Mouse (Mus musculus): ENCODE data around the gene Knl1. TPM values are rescaled to one million over a fixed set of nuclear protein-coding genes. Genes with fewer than 3 reads are reported as not detected.
A peak's percentile ranks its signal among the peaks of the same experiment; 100 is the strongest.

Gene Knl1
- polyA plus RNA-seq, 1 experiment from 2014 or later: 54.3 TPM

- peaks cover 37% of the 10 kb centered on the region for H3K36me3 ChIP-seq
- no peaks in the 10 kb centered on the region for H3K27me3 ChIP-seq
- no peaks in the 10 kb centered on the region for H3K9me3 ChIP-seq
- peak overlapping the region; percentile 33; the same call in 1 of the 2 replicates for H3K27ac ChIP-seq
- no peak overlapping the region for H3K4me3 ChIP-seq
- peak overlapping the region; percentile 23; the same call in 1 of the 2 replicates for H3K4me2 ChIP-seq (replicated peaks)
- no peak for ATAC-seq (ENCODE audit: insufficient number of reproducible peaks, insufficient read depth, low FRiP score, low TSS enrichment)
- 0 out of 2 replicates have a peak overlapping the region, but pooled peaks have one; percentile 2 for H3K9ac ChIP-seq
- WGBS: 19% methylated on average over 5 of the region's 5 CpGs
- H3K4me1 ChIP-seq: 0 out of 2 replicates have a peak, but pooled peaks cover 5% of the 10 kb centered on the region
Measured at GRCm38 (mm10) chr2:119019131-119019530, 27.8 kb upstream of the Knl1 start.

- Histone ChIP-seq H3K9ac (no peak overlapping the region), H3K4me2 (replicated peaks) (0 out of 2 replicates have a peak overlapping the region, but pooled peaks have one; percentile 23), H3K4me1 (0 out of 2 replicates have a peak, but pooled peaks cover 5% of the 10 kb centered on the region), H3K27me3 (no peaks in the 10 kb centered on the region), H3K27ac (no peak overlapping the region), H3K36me3 (peaks cover 37% of the 10 kb centered on the region), H3K4me3 (no peak overlapping the region), H3K9me3 (no peaks in the 10 kb centered on the region)
- WGBS: 71% methylated on average over 4 of the region's 4 CpGs
- ATAC-seq (ENCODE audit: insufficient number of reproducible peaks, insufficient read depth, low FRiP score, low TSS enrichment): no peak
Measured at GRCm38 (mm10) chr2:119019538-119019937, 27.4 kb upstream of the Knl1 start.

- H3K4me3 ChIP-seq: no peak overlapping the region
- H3K36me3 ChIP-seq: peaks cover 28% of the 10 kb centered on the region
- H3K27me3 ChIP-seq: no peaks in the 10 kb centered on the region
- WGBS: 89% methylated on average over 6 of the region's 6 CpGs
- no peak overlapping the region for H3K4me2 ChIP-seq (replicated peaks)
- H3K9ac ChIP-seq: no peak overlapping the region
- ATAC-seq (ENCODE audit: insufficient number of reproducible peaks, insufficient read depth, low FRiP score, low TSS enrichment): no peak
- no peaks in the 10 kb centered on the region for H3K9me3 ChIP-seq
- 0 out of 2 replicates have a peak, but pooled peaks cover 5% of the 10 kb centered on the region for H3K4me1 ChIP-seq
- no peak overlapping the region for H3K27ac ChIP-seq
Measured at GRCm38 (mm10) chr2:119023154-119023660, 23.7 kb upstream of the Knl1 start.

GRCm38 (mm10) chr2:119024536-119025238 is 22.2 kb upstream of the Knl1 start:
- Histone ChIP-seq H3K27ac (no peak overlapping the region), H3K4me1 (peaks cover 6% of the 10 kb centered on the region; the same call in 1 of the 2 replicates), H3K9ac (no peak overlapping the region), H3K4me2 (replicated peaks) (no peak overlapping the region), H3K4me3 (no peak overlapping the region), H3K27me3 (no peaks in the 10 kb centered on the region), H3K36me3 (peaks cover 20% of the 10 kb centered on the region), H3K9me3 (no peaks in the 10 kb centered on the region)
- no peak for ATAC-seq (ENCODE audit: insufficient number of reproducible peaks, insufficient read depth, low FRiP score, low TSS enrichment)
- 72% methylated on average over 9 of the region's 9 CpGs for WGBS

GRCm38 (mm10) chr2:119025239-119025616 is 21.7 kb upstream of the Knl1 start:
- ATAC-seq (ENCODE audit: insufficient number of reproducible peaks, insufficient read depth, low FRiP score, low TSS enrichment): no peak
- WGBS: 73% methylated on average over 4 of the region's 4 CpGs
- H3K27me3 ChIP-seq: no peaks in the 10 kb centered on the region
- H3K4me3 ChIP-seq: no peak overlapping the region
- no peak overlapping the region for H3K4me2 ChIP-seq (replicated peaks)
- no peak overlapping the region for H3K9ac ChIP-seq
- H3K4me1 ChIP-seq: peaks cover 6% of the 10 kb centered on the region; the same call in 1 of the 2 replicates
- H3K9me3 ChIP-seq: no peaks in the 10 kb centered on the region
- H3K36me3 ChIP-seq: peaks cover 20% of the 10 kb centered on the region
- H3K27ac ChIP-seq: no peak overlapping the region

- H3K4me1 ChIP-seq: peaks cover 6% of the 10 kb centered on the region; the same call in 1 of the 2 replicates
- no peak overlapping the region for H3K27ac ChIP-seq
- no peak overlapping the region for H3K4me3 ChIP-seq
- H3K9ac ChIP-seq: no peak overlapping the region
- no peaks in the 10 kb centered on the region for H3K27me3 ChIP-seq
- 91% methylated on average over 4 of the region's 4 CpGs for WGBS
- no peaks in the 10 kb centered on the region for H3K9me3 ChIP-seq
- no peak overlapping the region for H3K4me2 ChIP-seq (replicated peaks)
- no peak for ATAC-seq (ENCODE audit: insufficient number of reproducible peaks, insufficient read depth, low FRiP score, low TSS enrichment)
- peaks cover 8% of the 10 kb centered on the region for H3K36me3 ChIP-seq
Measured at GRCm38 (mm10) chr2:119026951-119027350, 20.0 kb upstream of the Knl1 start.

- peak; percentile 77 for ATAC-seq (ENCODE audit: insufficient number of reproducible peaks, insufficient read depth, low FRiP score, low TSS enrichment)
Measured at GRCm38 (mm10) chr2:119028941-119029551, 17.9 kb upstream of the Knl1 start, which contains the start of gene Ccdc32. TSS of gene Ccdc32 (minus strand) at chr2:119029393.

GRCm38 (mm10) chr2:119032191-119032590 is 14.7 kb upstream of the Knl1 start:
- H3K4me2 ChIP-seq (replicated peaks): no peak overlapping the region
- H3K27me3 ChIP-seq: no peaks in the 10 kb centered on the region
- no peak overlapping the region for H3K4me3 ChIP-seq
- ATAC-seq (ENCODE audit: insufficient number of reproducible peaks, insufficient read depth, low FRiP score, low TSS enrichment): no peak
- H3K36me3 ChIP-seq: peaks cover 6% of the 10 kb centered on the region; the same call in 1 of the 2 replicates
- H3K4me1 ChIP-seq: peaks cover 11% of the 10 kb centered on the region; the same call in 1 of the 2 replicates
- H3K9me3 ChIP-seq: no peaks in the 10 kb centered on the region
- H3K9ac ChIP-seq: no peak overlapping the region
- WGBS: 55% methylated on average over 4 of the region's 4 CpGs
- no peak overlapping the region for H3K27ac ChIP-seq

More at GRCm38 (mm10) chr2:119028941-119029551, 17.9 kb upstream of the Knl1 start, which contains the start of gene Ccdc32:
- Histone ChIP-seq H3K4me2 (replicated peaks) (peak within 1 kb of the TSS; percentile 91), H3K9ac (peak within 1 kb of the TSS; percentile 63), H3K27me3 (no peaks in the 10 kb centered on the region), H3K36me3 (no peaks in the 10 kb centered on the region; the same call in 1 of the 2 replicates), H3K4me3 (peak within 1 kb of the TSS; percentile 62), H3K9me3 (no peaks in the 10 kb centered on the region), H3K4me1 (peaks cover 6% of the 10 kb centered on the region; the same call in 1 of the 2 replicates), H3K27ac (no peak within 1 kb of the TSS)
- WGBS: 1% methylated on average over 28 of the region's 28 CpGs

- WGBS: under 1% methylated on average over 49 of the region's 49 CpGs
- ATAC-seq (ENCODE audit: insufficient number of reproducible peaks, insufficient read depth, low FRiP score, low TSS enrichment): peak; percentile 93
- Histone ChIP-seq H3K36me3 (peaks cover 28% of the 10 kb centered on the region), H3K4me1 (peaks cover 5% of the 10 kb centered on the region; the same call in 1 of the 2 replicates), H3K4me2 (replicated peaks) (peak within 1 kb of the TSS; percentile 84), H3K9ac (peak within 1 kb of the TSS; percentile 70), H3K27me3 (no peaks in the 10 kb centered on the region), H3K27ac (peak within 1 kb of the TSS; percentile 88), H3K9me3 (no peaks in the 10 kb centered on the region), H3K4me3 (peak within 1 kb of the TSS; percentile 94)
Measured at GRCm38 (mm10) chr2:119034656-119035396, 12.1 kb upstream of the Knl1 start, which contains the start of gene Rpusd2. TSS of gene Rpusd2 (plus strand) at chr2:119034790.

- peak overlapping the region; percentile 94 for H3K4me3 ChIP-seq
- H3K4me1 ChIP-seq: peaks cover 5% of the 10 kb centered on the region; the same call in 1 of the 2 replicates
- peaks cover 28% of the 10 kb centered on the region for H3K36me3 ChIP-seq
- no peaks in the 10 kb centered on the region for H3K27me3 ChIP-seq
- no peak for ATAC-seq (ENCODE audit: insufficient number of reproducible peaks, insufficient read depth, low FRiP score, low TSS enrichment)
- peak overlapping the region; percentile 88; the same call in 1 of the 2 replicates for H3K27ac ChIP-seq
- H3K4me2 ChIP-seq (replicated peaks): peak overlapping the region; percentile 84
- WGBS: 7% methylated on average over 7 of the region's 7 CpGs
- H3K9ac ChIP-seq: peak overlapping the region; percentile 70
- H3K9me3 ChIP-seq: no peaks in the 10 kb centered on the region
Measured at GRCm38 (mm10) chr2:119035397-119035745, 11.5 kb upstream of the Knl1 start.

- Histone ChIP-seq H3K4me3 (no peak overlapping the region), H3K36me3 (peaks cover 28% of the 10 kb centered on the region), H3K4me2 (replicated peaks) (no peak overlapping the region), H3K9me3 (no peaks in the 10 kb centered on the region), H3K27ac (no peak overlapping the region), H3K27me3 (no peaks in the 10 kb centered on the region), H3K4me1 (no peaks in the 10 kb centered on the region), H3K9ac (no peak overlapping the region)
- WGBS: 46% methylated on average over 4 of the region's 4 CpGs
- no peak for ATAC-seq (ENCODE audit: insufficient number of reproducible peaks, insufficient read depth, low FRiP score, low TSS enrichment)
Measured at GRCm38 (mm10) chr2:119040882-119041281, 6.0 kb upstream of the Knl1 start.
